Mouse (Mus musculus) forebrain, embryonic 15.5 days (tissue): ENCODE data around the gene Cfdp1. TPM values are rescaled to one million over a fixed set of nuclear protein-coding genes. Genes with fewer than 3 reads are reported as not detected.

Source experiments
- ATAC-seq: fragments of 200-750 bp; cut with Nextera tagmentation; replicated peaks from 2 replicates; pipeline ENCODE4 v1.8.0; 2017; ENCODE audit warnings: mild to moderate bottlenecking, moderate TSS enrichment, moderate library complexity
- H3K27ac ChIP-seq: fragments of 300-500 bp; sonication (generic); replicated peaks from 2 replicates; pipeline ENCODE4 v1.5.1; 2015; ENCODE audit warnings: mild to moderate bottlenecking, inconsistent platforms
- H3K27me3 ChIP-seq: fragments of 300-500 bp; sonication (generic); 2 replicates; pipeline ENCODE4 v1.6.1; 2015; ENCODE audit warnings: inconsistent platforms
- H3K36me3 ChIP-seq: fragments of 300-500 bp; sonication (generic); 2 replicates; pipeline ENCODE4 v1.6.1; 2015; ENCODE audit warnings: mild to moderate bottlenecking, inconsistent platforms
- H3K4me1 ChIP-seq: fragments of 300-500 bp; sonication (generic); 2 replicates; pipeline ENCODE4 v1.6.1; 2015; ENCODE audit warnings: inconsistent platforms
- H3K4me2 ChIP-seq: fragments of 300-500 bp; sonication (generic); replicated peaks from 2 replicates; pipeline ENCODE4 v1.6.1; 2015; ENCODE audit warnings: mild to moderate bottlenecking, inconsistent platforms
- H3K4me3 ChIP-seq: fragments of 300-500 bp; sonication (generic); 2 replicates; pipeline ENCODE4 v1.5.1; 2015; ENCODE audit warnings: mild to moderate bottlenecking, inconsistent platforms
- H3K9ac ChIP-seq: fragments of 300-500 bp; sonication (generic); replicated peaks from 2 replicates; pipeline ENCODE4 v1.6.1; 2015; ENCODE audit warnings: mild to moderate bottlenecking, inconsistent platforms
- H3K9me3 ChIP-seq: fragments of 300-500 bp; sonication (generic); 2 replicates; pipeline ENCODE4 v1.6.1; 2016; ENCODE audit warnings: inconsistent platforms
- WGBS: fragments of 180-500 bp; shearing (Covaris S2); methylation state at CpG from one replicate; pipeline ENCODE4 v1.1.7; 2015; ENCODE audit warnings: mixed read lengths; 5-methylcytosine and 5-hydroxymethylcytosine counted together
- polyA plus RNA-seq: library from polyadenylated mRNA; unstranded; fragments of >200 nt; fragmentation: Nextera tagmentation; extraction: Ambion mirVana; gene quantifications from 2 replicates; pipeline ENCODE4 v1.2.1, GENCODE M21; 2015

Gene Cfdp1
- polyA plus RNA-seq, 1 experiment from 2014 or later: 173 TPM

DNA sequence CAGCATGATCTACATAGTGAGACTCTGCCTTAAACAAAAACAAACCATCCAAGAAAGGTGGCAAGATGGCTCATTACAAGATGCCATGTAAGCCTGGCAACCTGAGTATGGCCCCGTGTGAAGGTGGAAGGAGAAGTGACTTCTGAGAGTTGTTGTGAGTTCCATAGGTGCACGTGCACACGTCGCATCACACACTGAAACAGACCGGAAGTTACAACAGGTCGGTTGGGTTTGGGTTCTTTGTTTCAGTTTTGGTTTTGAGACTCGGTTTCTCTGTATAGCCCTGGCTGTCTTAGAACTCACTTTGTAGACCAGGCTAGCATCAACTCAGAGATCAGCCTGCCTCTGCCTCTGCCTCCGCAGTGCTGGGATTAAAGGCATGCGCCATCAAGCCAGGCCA is 40.3 kb downstream of the Cfdp1 start:
- H3K27ac ChIP-seq: no peak overlapping the region
- H3K4me3 ChIP-seq: no peak overlapping the region
- no peaks in the 10 kb centered on the region for H3K9me3 ChIP-seq
- H3K4me2 ChIP-seq: no peak overlapping the region
- no peak overlapping the region for H3K9ac ChIP-seq
- no peaks in the 10 kb centered on the region for H3K27me3 ChIP-seq
- ATAC-seq: no peak
- no peaks in the 10 kb centered on the region; the same call in 1 of the 2 replicates for H3K4me1 ChIP-seq
- H3K36me3 ChIP-seq: no peaks in the 10 kb centered on the region
- 97% methylated on average over 9 of the region's 9 CpGs for WGBS

DNA sequence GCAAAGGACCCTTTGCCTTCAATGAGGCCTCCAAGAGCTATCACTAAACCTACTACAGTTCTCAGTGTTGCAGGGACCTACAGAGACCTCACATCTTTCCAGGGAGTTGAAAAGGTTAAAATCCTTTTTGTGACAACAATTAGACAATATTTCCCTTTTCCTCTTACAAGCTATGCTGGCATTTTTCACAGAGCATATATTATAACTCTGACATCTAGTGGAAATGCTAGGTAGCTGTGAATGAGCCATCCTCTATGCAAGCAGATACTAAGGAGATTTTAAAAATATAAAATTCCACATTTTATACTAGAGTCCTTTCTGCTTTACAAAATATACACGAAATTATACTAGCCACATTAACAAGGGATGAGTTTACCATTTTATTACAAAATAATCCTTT is 41.3 kb downstream of the Cfdp1 start:
- H3K4me1 ChIP-seq: no peaks in the 10 kb centered on the region; the same call in 1 of the 2 replicates
- no peak for ATAC-seq
- no peaks in the 10 kb centered on the region for H3K27me3 ChIP-seq
- no peaks in the 10 kb centered on the region for H3K36me3 ChIP-seq
- peak overlapping the region; percentile 33; the same call in 1 of the 2 replicates for H3K27ac ChIP-seq
- WGBS: 77% methylated on average over 1 of the region's 1 CpGs
- H3K9me3 ChIP-seq: no peaks in the 10 kb centered on the region
- no peak overlapping the region for H3K4me2 ChIP-seq
- no peak overlapping the region for H3K9ac ChIP-seq
- no peak overlapping the region for H3K4me3 ChIP-seq

DNA sequence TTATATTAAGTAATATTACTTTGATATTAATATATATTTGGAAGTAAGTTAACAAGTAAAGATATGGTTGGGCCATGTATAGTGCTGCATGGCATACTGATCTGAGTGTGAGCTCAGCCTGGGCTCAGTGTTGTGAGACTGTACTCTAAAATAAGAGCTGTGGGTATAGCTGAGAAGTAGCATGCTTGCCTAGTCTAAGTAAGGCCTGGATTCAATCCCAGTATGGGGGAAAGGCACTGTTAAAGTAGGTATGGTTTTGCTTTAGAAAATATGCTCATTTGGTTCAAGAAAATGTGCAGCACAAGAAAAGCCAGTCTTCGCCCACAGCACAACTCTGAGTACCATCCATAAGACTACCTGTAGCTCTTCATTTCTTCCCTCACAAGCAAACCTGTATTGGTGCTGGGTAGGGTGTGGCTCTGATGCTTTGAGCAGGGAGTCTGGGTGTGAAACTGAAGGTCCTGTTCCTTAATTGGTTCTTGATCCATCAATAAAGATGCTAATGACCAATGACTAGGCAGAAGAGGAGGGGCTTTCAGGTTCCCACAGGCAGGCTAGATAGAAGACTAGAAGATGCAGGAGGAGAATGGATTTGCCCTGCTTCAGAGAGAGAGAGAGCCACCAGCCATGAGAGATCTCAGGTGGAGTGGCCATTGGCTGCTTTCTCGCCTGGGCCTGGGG is 43.3 kb downstream of the Cfdp1 start:
- Histone ChIP-seq H3K9me3 (no peaks in the 10 kb centered on the region), H3K27me3 (no peaks in the 10 kb centered on the region), H3K36me3 (no peaks in the 10 kb centered on the region), H3K27ac (no peak overlapping the region), H3K4me3 (no peak overlapping the region), H3K4me1 (no peaks in the 10 kb centered on the region; the same call in 1 of the 2 replicates), H3K4me2 (no peak overlapping the region), H3K9ac (no peak overlapping the region)
- ATAC-seq: no peak
- WGBS: 81% methylated on average over 2 of the region's 2 CpGs

DNA sequence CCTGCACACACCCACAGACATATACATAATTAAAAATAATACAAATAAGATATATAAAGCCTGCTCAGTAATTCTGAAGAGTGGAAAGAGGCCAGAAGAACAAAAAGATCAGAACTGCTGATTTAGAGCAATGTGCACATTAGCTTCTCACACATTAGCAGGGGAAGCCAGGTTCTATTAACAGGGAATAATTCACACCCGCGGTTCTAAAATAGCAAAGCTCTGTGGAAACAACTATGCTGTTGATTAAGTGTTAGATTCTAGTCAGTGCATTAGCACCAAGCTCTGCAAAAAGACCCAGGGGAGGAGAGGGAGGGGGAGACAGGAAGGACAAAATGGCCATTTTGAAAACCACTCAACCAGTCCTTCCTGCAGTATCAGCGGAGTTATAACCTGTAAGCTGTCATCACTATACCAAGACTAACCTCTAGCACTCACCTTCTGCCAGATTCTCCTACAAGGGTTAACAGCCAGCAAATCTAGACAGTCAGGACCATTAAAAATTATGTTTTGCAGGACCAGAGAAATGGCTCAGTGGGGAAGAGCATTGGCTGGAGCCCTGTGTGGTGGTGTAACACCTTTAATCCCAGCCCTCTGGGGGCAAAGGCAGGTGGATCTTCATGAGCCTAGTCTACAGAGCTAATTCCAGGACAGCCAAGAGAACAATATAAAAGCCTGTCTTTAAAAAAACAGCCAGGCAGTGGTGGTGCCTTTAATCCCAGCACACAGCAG is 45.0 kb downstream of the Cfdp1 start:
- H3K27me3 ChIP-seq: no peaks in the 10 kb centered on the region
- H3K36me3 ChIP-seq: no peaks in the 10 kb centered on the region
- no peak overlapping the region for H3K4me2 ChIP-seq
- ATAC-seq: 0 out of 2 replicates have a peak, but pooled peaks have one; percentile 19
- 0 out of 2 replicates have a peak overlapping the region, but pooled peaks have one; percentile 32 for H3K27ac ChIP-seq
- no peaks in the 10 kb centered on the region; the same call in 1 of the 2 replicates for H3K4me1 ChIP-seq
- no peaks in the 10 kb centered on the region for H3K9me3 ChIP-seq
- 65% methylated on average over 3 of the region's 3 CpGs for WGBS
- H3K4me3 ChIP-seq: no peak overlapping the region
- no peak overlapping the region for H3K9ac ChIP-seq

DNA sequence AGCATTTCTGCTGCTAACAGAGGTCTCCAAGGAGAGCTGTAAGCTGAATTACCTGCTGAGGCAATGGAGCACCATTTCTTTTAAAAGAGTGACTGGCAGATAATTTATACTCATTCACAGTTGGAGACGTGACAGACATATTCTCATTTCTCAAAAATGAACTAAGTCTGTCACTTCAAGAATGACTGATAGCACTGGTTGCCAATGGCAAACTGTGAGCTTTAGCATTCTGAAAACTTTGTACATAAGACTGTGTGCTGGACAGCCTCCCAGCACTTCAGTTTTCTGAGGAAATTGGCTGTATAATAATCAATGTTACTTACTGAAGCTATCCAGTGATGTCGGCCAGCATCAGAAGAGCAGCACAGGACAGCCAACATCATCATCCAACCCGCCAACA is 46.1 kb downstream of the Cfdp1 start:
- no peaks in the 10 kb centered on the region for H3K9me3 ChIP-seq
- no peak overlapping the region for H3K9ac ChIP-seq
- WGBS: 85% methylated on average over 3 of the region's 3 CpGs
- ATAC-seq: no peak
- H3K4me2 ChIP-seq: no peak overlapping the region
- no peaks in the 10 kb centered on the region; the same call in 1 of the 2 replicates for H3K4me1 ChIP-seq
- no peak overlapping the region for H3K4me3 ChIP-seq
- H3K27me3 ChIP-seq: no peaks in the 10 kb centered on the region
- H3K36me3 ChIP-seq: no peaks in the 10 kb centered on the region
- 0 out of 2 replicates have a peak overlapping the region, but pooled peaks have one; percentile 32 for H3K27ac ChIP-seq

DNA sequence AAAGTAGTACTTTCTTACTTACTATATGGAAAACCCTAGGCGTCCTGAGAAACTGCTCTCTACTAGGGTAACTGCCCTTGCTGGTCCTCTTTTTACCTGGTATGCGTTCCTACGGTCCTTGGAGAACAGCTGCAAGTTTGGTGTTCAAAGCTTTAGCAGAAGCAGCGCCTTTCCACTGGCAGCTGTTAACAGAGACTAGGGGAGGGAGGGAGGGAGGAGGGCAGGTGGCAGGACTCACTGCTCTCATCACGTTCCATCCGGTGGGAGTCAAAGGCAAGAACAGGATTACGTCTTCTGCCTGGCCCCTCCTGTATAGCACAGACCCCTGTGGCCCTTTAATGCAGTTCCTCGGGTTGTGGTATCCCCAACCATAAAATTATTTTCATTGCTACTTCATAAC is 50.7 kb downstream of the Cfdp1 start:
- ATAC-seq: no peak
- Histone ChIP-seq H3K4me1 (no peaks in the 10 kb centered on the region), H3K4me3 (no peak overlapping the region), H3K9ac (no peak overlapping the region), H3K4me2 (no peak overlapping the region), H3K9me3 (no peaks in the 10 kb centered on the region), H3K27me3 (no peaks in the 10 kb centered on the region), H3K36me3 (no peaks in the 10 kb centered on the region), H3K27ac (no peak overlapping the region)
- 79% methylated on average over 8 of the region's 8 CpGs for WGBS

DNA sequence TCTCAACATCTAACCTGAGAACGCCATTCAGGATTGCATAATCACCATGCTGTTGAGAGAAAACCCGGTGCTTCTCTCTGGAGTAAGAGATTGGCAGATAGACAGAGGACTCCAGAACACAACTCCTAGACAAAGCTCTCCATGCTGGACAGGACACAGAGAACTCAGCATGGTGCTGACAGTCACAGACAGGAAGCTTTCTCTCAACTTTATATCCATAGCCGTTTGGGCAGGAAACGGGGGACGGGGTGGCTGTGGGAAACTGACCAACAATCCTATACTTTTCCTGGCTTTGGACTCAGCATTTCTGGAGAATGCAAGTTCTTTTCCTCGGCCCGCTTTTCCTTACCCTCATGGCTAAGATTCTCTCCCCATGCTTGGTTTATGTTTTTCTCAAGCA is 51.8 kb downstream of the Cfdp1 start:
- H3K27me3 ChIP-seq: no peaks in the 10 kb centered on the region
- H3K9ac ChIP-seq: no peak overlapping the region
- no peak overlapping the region for H3K4me3 ChIP-seq
- H3K4me1 ChIP-seq: no peaks in the 10 kb centered on the region
- no peak overlapping the region for H3K4me2 ChIP-seq
- H3K9me3 ChIP-seq: no peaks in the 10 kb centered on the region
- WGBS: 81% methylated on average over 7 of the region's 7 CpGs
- H3K27ac ChIP-seq: peak overlapping the region; percentile 6; the same call in 1 of the 2 replicates
- no peak for ATAC-seq
- no peaks in the 10 kb centered on the region for H3K36me3 ChIP-seq

DNA sequence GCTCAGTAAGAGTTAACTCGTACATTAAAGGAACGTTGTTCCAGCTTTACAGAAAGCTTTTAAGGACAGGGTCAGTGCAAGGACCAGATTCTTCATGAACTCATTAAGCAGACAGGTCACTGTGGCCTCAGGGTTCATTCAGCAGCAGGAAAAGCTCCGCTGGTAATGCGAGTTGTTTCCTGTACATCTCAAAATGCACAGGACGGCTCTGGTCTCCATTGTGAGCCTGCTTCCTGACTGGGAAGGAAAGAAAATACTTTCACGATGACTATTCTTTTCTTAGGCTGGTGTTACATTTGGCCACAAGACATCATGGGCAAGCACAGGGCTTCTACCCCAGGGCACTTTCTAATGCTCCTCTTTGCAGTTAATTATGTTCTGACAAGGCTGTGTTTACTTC is 52.6 kb downstream of the Cfdp1 start:
- no peaks in the 10 kb centered on the region for H3K27me3 ChIP-seq
- H3K9ac ChIP-seq: no peak overlapping the region
- WGBS: 47% methylated on average over 6 of the region's 6 CpGs
- no peak overlapping the region for H3K4me2 ChIP-seq
- H3K9me3 ChIP-seq: no peaks in the 10 kb centered on the region
- no peak for ATAC-seq
- no peaks in the 10 kb centered on the region for H3K4me1 ChIP-seq
- H3K4me3 ChIP-seq: no peak overlapping the region
- H3K36me3 ChIP-seq: no peaks in the 10 kb centered on the region
- H3K27ac ChIP-seq: 0 out of 2 replicates have a peak overlapping the region, but pooled peaks have one; percentile 38

DNA sequence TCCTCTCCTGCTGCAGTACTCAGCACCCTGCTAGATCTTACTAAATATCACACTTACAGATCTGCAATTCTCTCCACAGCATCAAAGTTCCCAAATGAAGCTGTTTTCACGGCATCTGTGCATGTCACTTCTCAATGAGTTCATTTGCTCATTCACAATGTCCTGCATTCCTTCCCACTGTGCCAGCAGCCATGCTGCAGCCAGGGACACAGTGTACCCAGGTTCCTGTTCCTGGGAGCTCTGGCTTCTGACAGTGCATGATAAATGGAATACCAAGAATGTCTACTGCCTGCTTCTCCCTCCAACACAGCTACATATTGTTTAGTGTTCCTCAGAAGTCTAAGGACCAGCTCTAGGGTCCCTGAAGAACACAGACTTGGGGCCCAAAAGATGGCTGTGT is 57.6 kb downstream of the Cfdp1 start:
- no peak overlapping the region for H3K9ac ChIP-seq
- no peaks in the 10 kb centered on the region for H3K4me1 ChIP-seq
- WGBS: 36% methylated on average over 1 of the region's 1 CpGs
- no peak for ATAC-seq
- no peak overlapping the region for H3K27ac ChIP-seq
- H3K4me3 ChIP-seq: no peak overlapping the region
- no peak overlapping the region for H3K4me2 ChIP-seq
- no peaks in the 10 kb centered on the region for H3K27me3 ChIP-seq
- no peaks in the 10 kb centered on the region for H3K36me3 ChIP-seq
- H3K9me3 ChIP-seq: no peaks in the 10 kb centered on the region

DNA sequence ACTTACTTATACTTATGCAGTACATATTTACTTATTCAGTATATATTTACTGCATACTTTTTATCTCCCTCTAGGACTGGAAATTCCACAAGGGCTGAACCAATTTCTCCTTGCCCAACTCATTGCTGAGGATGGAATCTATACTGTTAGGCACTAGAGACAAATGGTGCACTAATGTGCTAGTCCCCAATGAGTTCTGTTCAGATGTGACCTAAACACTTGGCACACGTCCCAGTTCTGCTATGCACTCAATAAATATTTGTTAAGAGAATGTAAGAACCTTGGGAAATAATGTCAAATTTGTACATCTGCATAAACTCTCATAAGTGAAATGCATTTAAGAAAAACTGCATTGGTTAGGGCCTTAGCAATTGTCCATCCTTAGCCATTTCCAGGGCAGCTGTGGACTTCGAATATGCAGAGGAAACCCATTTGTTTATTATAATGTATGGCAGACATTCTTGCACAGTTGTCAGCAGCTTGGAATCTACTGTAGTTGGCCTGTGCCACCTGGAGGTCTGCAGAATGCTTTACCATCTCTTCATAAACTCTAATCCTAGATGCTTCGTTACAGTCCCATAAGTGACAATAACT is 60.7 kb downstream of the Cfdp1 start:
- H3K36me3 ChIP-seq: no peaks in the 10 kb centered on the region
- H3K9ac ChIP-seq: no peak overlapping the region
- H3K4me1 ChIP-seq: peaks cover 13% of the 10 kb centered on the region
- no peak for ATAC-seq
- H3K27me3 ChIP-seq: no peaks in the 10 kb centered on the region
- H3K27ac ChIP-seq: no peak overlapping the region
- H3K4me2 ChIP-seq: no peak overlapping the region
- H3K4me3 ChIP-seq: no peak overlapping the region
- no peaks in the 10 kb centered on the region for H3K9me3 ChIP-seq
- WGBS: 75% methylated on average over 3 of the region's 3 CpGs

DNA sequence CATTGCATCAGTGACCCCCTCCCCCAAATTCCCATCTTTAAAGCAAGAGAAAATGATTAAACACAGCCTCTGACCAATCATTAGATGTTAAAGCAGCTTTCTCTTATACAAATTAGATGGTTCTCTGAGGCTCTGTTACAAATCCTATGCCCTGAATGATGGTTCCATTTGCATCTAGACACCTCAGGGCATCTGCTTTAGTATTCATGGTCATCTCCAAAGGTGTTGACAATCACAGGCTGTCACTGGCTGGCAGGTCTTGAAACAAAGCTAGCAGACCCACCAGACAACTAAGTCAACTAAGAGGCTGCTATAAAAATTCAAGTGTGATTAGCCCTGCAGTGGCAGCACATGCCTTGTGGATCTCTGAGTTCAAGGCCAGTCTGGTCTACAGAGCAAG is 64.5 kb downstream of the Cfdp1 start:
- no peaks in the 10 kb centered on the region for H3K36me3 ChIP-seq
- H3K27ac ChIP-seq: peak overlapping the region; percentile 46; the same call in 1 of the 2 replicates
- H3K27me3 ChIP-seq: no peaks in the 10 kb centered on the region
- H3K4me3 ChIP-seq: no peak overlapping the region
- peaks cover 42% of the 10 kb centered on the region for H3K4me1 ChIP-seq
- 0 out of 2 replicates have a peak, but pooled peaks have one; percentile 46 for ATAC-seq
- no peaks in the 10 kb centered on the region for H3K9me3 ChIP-seq
- H3K9ac ChIP-seq: no peak overlapping the region
- no peak overlapping the region for H3K4me2 ChIP-seq

DNA sequence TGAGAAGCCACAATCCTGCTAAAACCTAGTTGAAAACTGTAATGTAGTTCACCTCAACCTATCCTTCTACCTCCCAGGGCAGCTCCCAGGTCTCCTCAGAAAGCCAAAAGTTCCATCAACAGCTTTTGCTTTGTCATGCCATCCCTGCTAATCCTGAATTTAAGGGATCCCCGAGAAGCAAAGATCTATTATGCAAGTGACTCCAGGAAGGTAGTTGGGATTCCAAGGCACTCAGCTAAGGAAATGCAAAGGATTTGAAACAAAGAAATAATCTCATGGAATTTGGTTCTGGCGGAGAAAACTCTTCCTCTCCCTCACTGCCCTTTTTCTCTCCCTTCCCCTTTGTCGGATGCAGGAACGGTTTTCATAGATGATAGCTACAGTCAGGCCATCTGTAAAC is 64.9 kb downstream of the Cfdp1 start:
- Histone ChIP-seq H3K4me3 (no peak overlapping the region), H3K9ac (no peak overlapping the region), H3K4me2 (no peak overlapping the region), H3K27me3 (no peaks in the 10 kb centered on the region), H3K9me3 (no peaks in the 10 kb centered on the region), H3K4me1 (peaks cover 42% of the 10 kb centered on the region), H3K36me3 (no peaks in the 10 kb centered on the region), H3K27ac (peak overlapping the region; percentile 46; the same call in 1 of the 2 replicates)
- no peak for ATAC-seq
- 24% methylated on average over 4 of the region's 4 CpGs for WGBS
